Mouse (Mus musculus): ENCODE measurements around the gene Gpr12. TPM values are rescaled to one million over a fixed set of nuclear protein-coding genes. Genes with fewer than 3 reads are reported as not detected.

Gpr12 gene
- 10.8 and 11.7 TPM in 2 replicates for polyA plus RNA-seq (2012; rRNA removed)

DNA sequence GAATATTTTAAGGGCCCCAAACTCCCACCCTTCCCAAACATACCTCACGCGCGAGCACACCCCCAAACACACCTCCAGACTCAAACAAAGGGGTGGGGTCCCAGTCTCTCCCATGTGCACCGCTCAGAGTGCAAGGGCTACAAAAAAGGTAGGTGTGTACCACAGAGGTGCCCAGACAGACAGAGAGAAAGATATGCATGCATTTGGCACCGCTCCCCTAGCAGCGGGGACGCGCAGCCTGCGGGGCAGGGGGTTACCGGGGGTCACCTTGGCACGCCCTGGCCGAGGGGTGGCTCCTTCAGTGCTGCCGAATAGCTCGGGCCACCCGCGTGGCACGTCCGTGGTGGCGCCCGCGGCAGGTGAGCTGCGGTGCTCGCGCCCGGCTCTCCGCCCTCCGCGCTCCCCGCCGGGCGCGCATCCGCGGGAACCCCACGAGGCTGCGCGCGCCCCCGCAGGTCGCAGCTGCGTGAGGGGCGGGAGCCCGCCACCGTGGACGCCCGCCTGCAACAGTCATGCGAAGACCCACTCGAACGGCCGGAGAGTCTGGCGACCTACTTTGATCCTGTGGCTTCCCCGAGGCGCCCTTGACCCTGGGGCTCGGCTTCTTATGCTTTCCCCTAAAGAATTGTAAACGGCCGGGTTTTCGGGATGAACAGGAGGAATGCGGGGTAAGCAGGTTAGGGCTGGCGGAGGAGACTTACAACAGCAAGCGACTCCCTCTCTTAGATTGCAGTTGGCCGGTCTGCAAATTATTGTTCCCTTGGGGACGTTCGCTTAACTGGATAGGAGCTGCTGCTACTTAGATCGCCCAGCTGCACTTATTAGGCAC is at the start of gene Gpr12:
Gene Gpr12 (minus strand): TSS at position 762 of the 829 bp plus-strand sequence.

DNA sequence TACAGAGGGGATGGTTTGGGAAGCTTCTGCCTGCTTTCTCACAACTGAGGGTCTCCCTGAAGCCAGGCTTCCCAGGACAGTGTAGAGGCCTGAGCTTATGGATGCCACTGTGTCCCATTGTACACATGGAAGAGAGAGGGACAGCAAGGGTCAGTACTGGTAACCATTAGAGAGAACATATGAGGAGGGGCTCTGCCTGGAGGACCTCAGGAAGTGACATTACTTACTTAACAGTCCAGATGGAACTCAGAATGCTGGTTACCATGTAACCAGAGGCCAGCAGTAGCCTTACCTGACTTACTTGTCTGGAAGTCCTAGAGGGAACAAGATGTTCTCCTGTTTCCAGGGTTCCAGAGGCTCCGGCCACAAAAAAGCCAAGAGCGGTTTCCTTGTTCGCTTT is 29.2 kb downstream of the Gpr12 start, which contains the start of gene Gm3415:
Gene Gm3415 (plus strand): TSS at position 301 of the 400 bp plus-strand sequence.

GRCm38 (mm10) chr5:146537347-146537746 is 47.7 kb downstream of the Gpr12 start, which contains the start of gene Gm3409:
Gm3409 (plus strand) TSS chr5:146537647.

Other genes starting within 250 kb of the Gpr12 start
- 23.5 and 24.5 TPM in 2 replicates for gene Wasf3, start 200.3 kb downstream of the Gpr12 start, polyA plus RNA-seq (2012; rRNA removed)
- gene Gm6408, start 103.3 kb downstream of the Gpr12 start, polyA plus RNA-seq (2012; rRNA removed) = 0.04 and 0.08 TPM in 2 replicates
- gene Gm6370, start 93.9 kb downstream of the Gpr12 start, polyA plus RNA-seq (2012; rRNA removed) = not detected in 2 replicates
- gene 4930449I24Rik, start 82.8 kb downstream of the Gpr12 start, polyA plus RNA-seq (2012; rRNA removed) = not detected in 2 replicates
- not detected in 2 replicates for gene Gm3402, start 71.1 kb downstream of the Gpr12 start, polyA plus RNA-seq (2012; rRNA removed)
- not detected in 2 replicates for gene Gm3404, start 59.4 kb downstream of the Gpr12 start, polyA plus RNA-seq (2012; rRNA removed)
- not detected in 2 replicates for gene Gm3409, start 47.6 kb downstream of the Gpr12 start, polyA plus RNA-seq (2012; rRNA removed)
- not detected in 2 replicates for gene Gm3415, start 29.1 kb downstream of the Gpr12 start, polyA plus RNA-seq (2012; rRNA removed)
- gene Usp12, start 209.8 kb upstream of the Gpr12 start, polyA plus RNA-seq (2012; rRNA removed) = 25.8 and 26.1 TPM in 2 replicates
- gene Rpl21, start 247.7 kb upstream of the Gpr12 start, polyA plus RNA-seq (2012; rRNA removed) = 452 and 461 TPM in 2 replicates